Mouse (Mus musculus) embryo, embryonic 10.5 days (tissue): ENCODE data around the gene Alkbh5.
A peak's percentile ranks its signal among the peaks of the same experiment; 100 is the strongest.

Experiments
- DNase-seq: peaks from one replicate; pipeline ENCODE4 v3.0.0-alpha.2; 2015; ENCODE audit warnings: low spot score

Alkbh5 gene

GRCm38 (mm10) chr11:60536180-60536858, at the start of gene Alkbh5:
Gene Alkbh5, plus strand, starts transcription at chr11:60536381.
- peak; percentile 63 for DNase-seq

- DNase-seq, result no peak
Observed at GRCm38 (mm10) chr11:60492726-60493125, 43.5 kb upstream of the Alkbh5 start.

GRCm38 (mm10) chr11:60495692-60496091, 40.5 kb upstream of the Alkbh5 start:
- no peak for DNase-seq

- DNase-seq, result no peak
Observed at GRCm38 (mm10) chr11:60507281-60507680, 28.9 kb upstream of the Alkbh5 start.

GRCm38 (mm10) chr11:60508950-60509349, 27.2 kb upstream of the Alkbh5 start:
- peak; percentile 17 for DNase-seq

GRCm38 (mm10) chr11:60509500-60509899, 26.7 kb upstream of the Alkbh5 start:
- peak; percentile 49 for DNase-seq

- no peak for DNase-seq
Observed at GRCm38 (mm10) chr11:60511893-60512292, 24.3 kb upstream of the Alkbh5 start.

- DNase-seq, result no peak
Observed at GRCm38 (mm10) chr11:60512520-60512919, 23.7 kb upstream of the Alkbh5 start.

- peak; percentile 8 for DNase-seq
Observed at GRCm38 (mm10) chr11:60514941-60515340, 21.2 kb upstream of the Alkbh5 start.

GRCm38 (mm10) chr11:60518305-60518704, 17.9 kb upstream of the Alkbh5 start:
- DNase-seq, result no peak

GRCm38 (mm10) chr11:60522027-60522426, 14.2 kb upstream of the Alkbh5 start:
- no peak for DNase-seq

GRCm38 (mm10) chr11:60522661-60523365, 13.4 kb upstream of the Alkbh5 start:
- peak; percentile 43 for DNase-seq

- no peak for DNase-seq
Observed at GRCm38 (mm10) chr11:60526461-60526860, 9.7 kb upstream of the Alkbh5 start.

- DNase-seq, result no peak
Observed at GRCm38 (mm10) chr11:60535676-60536075, 505 bp upstream of the Alkbh5 start.

- peak; percentile 93 for DNase-seq
Observed at GRCm38 (mm10) chr11:60536859-60537467, 782 bp downstream of the Alkbh5 start.

- DNase-seq, result peak; percentile 96
Observed at GRCm38 (mm10) chr11:60537468-60538347, 1.5 kb downstream of the Alkbh5 start.

GRCm38 (mm10) chr11:60538371-60539281, 2.4 kb downstream of the Alkbh5 start:
- DNase-seq, result peak; percentile 52

- DNase-seq, result no peak
Observed at GRCm38 (mm10) chr11:60539540-60539939, 3.4 kb downstream of the Alkbh5 start.

- peak; percentile 29 for DNase-seq
Observed at GRCm38 (mm10) chr11:60540002-60540610, 3.9 kb downstream of the Alkbh5 start.

- no peak for DNase-seq
Observed at GRCm38 (mm10) chr11:60540761-60541160, 4.6 kb downstream of the Alkbh5 start.

- DNase-seq, result no peak
Observed at GRCm38 (mm10) chr11:60541831-60542230, 5.7 kb downstream of the Alkbh5 start.
